Mouse (Mus musculus) small intestine, adult 2 months (tissue): ENCODE measurements at regions not wholly inside any gene's neighbourhood (a gene's known extent, or its start where the extent isn't known, plus 50 kb on each side); places are given as distances from the start of the nearest gene placed in this dataset.
"Not testable (repeated sequence)": the region's sequence is repeated elsewhere in the genome, so short reads cannot be mapped to it uniquely, and the experiment has no call there.

ENCODE experiments used
- H3K27ac ChIP-seq: fragments of 200-500 bp; 2 replicates; pipeline ENCODE4 v1.5.1; 2012; ENCODE audit warnings: low read depth, low read length, control low read depth, inconsistent platforms; ENCODE audit not compliant: insufficient read depth
- H3K27me3 ChIP-seq: fragments of 200-500 bp; 2 replicates; pipeline ENCODE4 v1.6.1; 2012; ENCODE audit warnings: mild to moderate bottlenecking, moderate library complexity, low read length, inconsistent platforms; ENCODE audit not compliant: control insufficient read depth, insufficient read depth
- H3K36me3 ChIP-seq: fragments of 200-500 bp; 2 replicates; pipeline ENCODE4 v1.6.1; 2012; ENCODE audit warnings: mild to moderate bottlenecking, low read length, control low read depth, inconsistent platforms; ENCODE audit not compliant: control insufficient read depth, insufficient read depth
- H3K4me1 ChIP-seq: fragments of 200-500 bp; 2 replicates; pipeline ENCODE4 v1.6.1; 2012; ENCODE audit warnings: low read length, inconsistent platforms, mixed read lengths; ENCODE audit not compliant: control insufficient read depth, insufficient read depth, insufficient read length
- H3K4me3 ChIP-seq: fragments of 200-500 bp; 2 replicates; pipeline ENCODE4 v1.5.1; 2012; ENCODE audit warnings: low read depth, mild to moderate bottlenecking, control low read depth, inconsistent platforms, low read length, moderate library complexity
- CTCF ChIP-seq: fragments of 200-500 bp; IDR thresholded peaks from 2 replicates; pipeline ENCODE4 v1.5.1; 2012; ENCODE audit warnings: low read depth, mild to moderate bottlenecking, control low read depth, inconsistent platforms, low read length, moderate library complexity, mixed read lengths; ENCODE audit not compliant: insufficient replicate concordance, insufficient read length; ENCODE audit errors: extremely low read depth
- POLR2A ChIP-seq: fragments of 200-500 bp; IDR thresholded peaks from 2 replicates; pipeline ENCODE4 v1.6.1; 2012; ENCODE audit warnings: low read depth, mild to moderate bottlenecking, control low read depth, inconsistent platforms, low read length, moderate library complexity
- WGBS: fragments of 180-500 bp; shearing (Covaris S2); methylation state at CpG from one replicate; pipeline ENCODE4 v1.1.7; 2018; 5-methylcytosine and 5-hydroxymethylcytosine counted together

DNA sequence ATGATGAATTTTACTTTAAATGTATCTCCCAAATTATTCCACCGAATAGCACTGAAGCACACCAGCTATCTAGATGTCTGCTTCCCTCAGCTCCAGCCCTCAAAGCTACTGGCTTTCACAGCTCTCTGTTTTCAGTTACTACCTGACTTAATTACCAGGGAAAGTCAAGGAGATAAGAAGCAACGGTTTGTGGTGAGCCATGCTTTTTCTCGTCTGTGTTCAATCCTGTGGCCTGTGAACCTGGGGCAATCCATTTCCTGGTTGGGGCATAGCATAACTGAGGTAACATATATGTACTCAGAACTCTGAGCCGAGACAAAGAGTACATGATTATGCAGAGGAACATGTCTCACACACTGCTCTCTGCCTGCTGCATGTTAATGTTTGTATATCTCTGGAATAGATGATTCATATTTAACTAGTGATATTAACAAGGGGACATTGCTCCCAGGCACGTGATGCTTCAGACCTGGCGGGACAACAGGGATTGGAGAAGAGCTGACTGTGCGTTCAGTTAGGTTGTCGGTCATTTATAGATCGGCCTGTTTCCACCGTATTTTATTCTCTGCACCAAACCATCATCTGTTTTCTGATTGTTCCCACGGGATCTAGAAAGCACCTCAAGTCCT, 453.3 kb downstream of the Dad1 start:
- TF ChIP-seq CTCF, result no peak
- TF ChIP-seq POLR2A, result no peak
- Histone ChIP-seq H3K4me3 (no peak overlapping the region), H3K27ac (no peak overlapping the region), H3K27me3 (no peaks in the 10 kb centered on the region), H3K36me3 (no peaks in the 10 kb centered on the region), H3K4me1 (no peaks in the 10 kb centered on the region)
- WGBS, result 57% methylated on average over 11 of the region's 11 CpGs

DNA sequence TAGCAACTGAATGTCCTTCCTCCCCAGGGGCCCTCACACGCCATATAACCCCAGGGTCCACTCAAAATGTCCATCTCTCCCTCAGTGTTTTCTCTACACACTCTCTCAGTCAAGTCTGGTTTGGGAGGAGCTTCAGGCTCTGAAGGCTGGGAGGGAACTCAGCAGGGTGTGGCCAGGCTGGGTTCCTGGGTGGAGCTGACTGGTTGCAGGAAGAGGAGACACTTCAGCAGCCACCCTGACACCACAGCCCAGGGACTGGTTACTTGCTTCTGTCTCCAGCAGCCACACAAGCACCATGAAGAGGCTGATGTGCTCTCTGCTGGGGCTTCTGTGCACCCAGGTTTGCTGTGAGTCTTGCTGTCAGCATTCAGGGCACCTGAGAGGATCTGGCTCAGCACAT, 458.7 kb downstream of the Dad1 start:
- H3K27ac ChIP-seq, H3K4me3 ChIP-seq, H3K27me3 ChIP-seq, H3K4me1 ChIP-seq, H3K36me3 ChIP-seq: not testable (repeated sequence)
- 57% methylated on average over 1 of the region's 1 CpGs for WGBS

DNA sequence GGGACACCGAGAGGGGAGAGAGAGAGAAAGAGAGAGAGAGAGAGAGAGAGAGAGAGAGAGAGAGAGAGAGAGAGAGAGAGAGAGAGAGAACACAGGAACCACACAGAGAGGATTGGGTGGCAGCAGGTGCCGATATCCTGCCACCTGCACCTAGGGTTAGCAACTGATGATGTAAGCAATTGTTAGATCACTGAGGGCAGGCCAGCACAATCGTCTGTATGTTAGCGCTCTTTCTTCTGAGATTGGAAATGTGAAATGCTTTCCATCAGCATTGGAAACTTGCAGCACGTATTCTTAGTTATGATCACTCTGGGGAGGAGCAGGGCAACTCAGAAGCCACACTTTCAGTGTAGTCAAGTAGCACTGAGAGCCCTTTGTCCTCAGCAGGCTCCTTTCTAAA, 459.4 kb downstream of the Dad1 start:
- WGBS, result 74% methylated on average over 5 of the region's 5 CpGs
- Histone ChIP-seq H3K27me3 (no peaks in the 10 kb centered on the region), H3K4me3 (no peak overlapping the region), H3K36me3 (no peaks in the 10 kb centered on the region), H3K27ac (no peak overlapping the region), H3K4me1 (no peaks in the 10 kb centered on the region)
- no peak for TF ChIP-seq POLR2A
- no peak for TF ChIP-seq CTCF

DNA sequence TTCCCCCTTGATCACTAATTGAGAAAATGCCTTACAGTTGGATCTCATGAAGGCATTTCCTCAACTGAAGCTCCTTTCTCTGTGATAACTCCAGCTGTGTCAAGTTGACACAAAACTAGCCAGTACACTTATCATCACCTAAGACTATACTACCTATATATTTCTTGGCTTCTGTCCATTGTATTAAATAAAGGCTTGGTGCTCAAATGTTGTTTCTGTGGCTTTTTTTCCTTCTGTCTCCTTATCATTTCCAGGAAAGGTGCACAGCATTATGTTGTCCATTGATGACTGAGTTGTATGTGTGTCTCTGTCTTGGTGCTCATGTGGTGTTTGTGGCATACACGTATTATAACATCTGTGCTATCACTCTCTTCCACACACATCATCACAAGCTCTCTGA, 461.5 kb downstream of the Dad1 start:
- not testable (repeated sequence) for H3K36me3 ChIP-seq
- WGBS, result 73% methylated on average over 1 of the region's 1 CpGs

DNA sequence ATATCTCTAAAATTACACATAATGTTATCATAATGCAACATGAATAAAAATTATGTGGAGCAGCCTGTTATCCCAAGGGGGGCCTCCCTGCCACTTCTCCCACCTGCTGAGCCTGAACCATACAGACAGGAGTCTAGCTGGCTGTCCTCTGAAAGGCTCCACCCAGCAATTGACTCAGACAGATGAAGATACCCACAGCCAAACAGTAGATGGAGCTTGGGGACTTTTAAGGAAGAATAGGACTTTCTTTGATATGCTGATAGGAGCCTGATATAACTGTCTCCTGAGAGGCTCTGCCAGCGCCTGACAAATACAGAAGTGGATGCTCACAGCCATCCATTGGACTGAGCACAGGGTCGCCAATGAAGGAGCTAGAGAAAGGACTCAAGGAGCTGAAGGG, 468.4 kb downstream of the Dad1 start:
- not testable (repeated sequence) for H3K4me1 ChIP-seq, H3K4me3 ChIP-seq, H3K27ac ChIP-seq, H3K36me3 ChIP-seq, H3K27me3 ChIP-seq
- 75% methylated on average over 2 of the region's 2 CpGs for WGBS

More for the DNA sequence above, 461.5 kb downstream of the Dad1 start:
- H3K4me3 ChIP-seq, H3K27ac ChIP-seq, H3K27me3 ChIP-seq, H3K4me1 ChIP-seq: not testable (repeated sequence)

DNA sequence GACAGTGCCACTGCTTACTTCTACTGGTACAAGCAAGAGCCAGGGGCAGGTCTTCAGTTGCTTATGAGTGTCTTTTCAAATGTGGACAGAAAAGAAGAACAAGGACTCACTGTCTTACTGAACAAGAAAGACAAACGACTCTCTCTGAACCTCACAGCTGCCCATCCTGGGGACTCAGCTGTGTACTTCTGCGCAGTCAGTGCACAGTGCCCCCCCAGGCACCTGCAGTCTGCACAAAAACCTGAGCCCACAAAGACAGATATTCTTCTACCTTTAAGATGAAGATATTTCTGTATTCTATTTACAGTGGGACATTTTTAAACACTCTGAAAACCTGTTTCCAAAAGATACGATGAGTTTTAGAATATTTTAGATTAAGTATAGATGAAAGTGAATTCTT, 476.5 kb downstream of the Dad1 start:
- Histone ChIP-seq H3K36me3 (no peaks in the 10 kb centered on the region), H3K27ac (no peak overlapping the region), H3K27me3 (no peaks in the 10 kb centered on the region), H3K4me1 (no peaks in the 10 kb centered on the region), H3K4me3 (no peak overlapping the region)
- TF ChIP-seq POLR2A (no peak), CTCF (no peak)
- 69% methylated on average over 3 of the region's 3 CpGs for WGBS

DNA sequence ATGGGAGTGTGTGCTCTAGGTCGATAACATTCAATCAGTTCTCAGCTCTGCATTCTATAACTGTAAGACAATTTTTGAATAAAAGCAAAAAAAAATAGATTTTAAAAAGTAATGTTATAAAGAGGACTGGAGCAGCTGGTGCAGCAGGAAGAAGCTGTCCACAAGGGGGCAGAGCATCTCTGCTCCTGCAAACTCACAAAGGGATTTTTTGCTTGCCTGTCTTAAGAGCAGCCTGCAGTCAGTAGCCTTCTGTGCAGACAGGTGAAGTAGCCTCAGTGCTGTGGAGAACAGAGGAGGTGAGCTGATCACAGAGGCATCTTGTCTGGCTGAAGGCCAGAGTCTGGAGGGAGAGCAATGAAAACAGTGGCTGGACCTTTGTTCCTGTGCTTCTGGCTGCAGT, 477.2 kb downstream of the Dad1 start:
- H3K4me1 ChIP-seq, H3K4me3 ChIP-seq, H3K27ac ChIP-seq, H3K36me3 ChIP-seq, H3K27me3 ChIP-seq: not testable (repeated sequence)
- 52% methylated on average over 1 of the region's 1 CpGs for WGBS
- TF ChIP-seq CTCF, result peak; percentile 59; the same call in 1 of the 2 replicates

DNA sequence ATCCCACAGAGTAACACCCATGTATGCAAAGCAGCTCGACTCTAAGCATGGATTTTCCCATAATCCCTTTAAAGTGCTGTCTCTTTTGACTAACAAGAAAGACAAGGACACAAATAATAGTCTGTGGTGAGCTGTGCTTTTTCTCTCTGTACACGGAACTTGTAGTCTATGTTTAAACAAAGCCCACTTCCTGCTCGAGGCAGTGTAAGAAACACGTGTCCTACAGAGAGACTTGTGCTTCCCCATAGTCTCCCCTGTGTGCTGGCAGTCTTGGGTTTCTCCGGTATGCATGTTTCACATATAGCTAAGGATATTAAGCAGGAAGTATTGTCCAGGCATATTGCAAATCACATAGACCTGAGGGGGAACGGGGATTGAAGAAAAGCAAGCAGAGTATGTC, 487.4 kb downstream of the Dad1 start:
- H3K4me1 ChIP-seq, H3K27me3 ChIP-seq, H3K4me3 ChIP-seq, H3K27ac ChIP-seq, H3K36me3 ChIP-seq: not testable (repeated sequence)
- 52% methylated on average over 6 of the region's 6 CpGs for WGBS

DNA sequence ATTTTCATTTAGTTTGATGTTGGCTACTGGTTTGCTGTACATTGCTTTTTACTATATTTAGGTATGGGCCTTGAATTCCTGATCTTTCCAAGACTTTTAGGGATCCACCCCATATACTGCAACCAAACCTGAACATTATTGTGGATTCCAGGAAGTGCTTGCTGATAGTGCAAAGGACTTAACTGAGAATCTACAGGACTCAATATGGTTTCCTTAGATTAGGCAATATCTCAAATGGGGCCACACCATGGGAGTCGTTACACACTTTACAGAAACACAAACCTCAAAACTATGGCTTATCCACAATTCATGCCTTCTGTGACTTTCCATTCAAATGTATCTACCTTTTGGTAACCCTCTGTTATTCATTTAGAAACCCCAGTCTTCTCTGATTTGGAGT, 488.0 kb downstream of the Dad1 start:
- H3K4me3 ChIP-seq, H3K4me1 ChIP-seq, H3K27me3 ChIP-seq, H3K27ac ChIP-seq, H3K36me3 ChIP-seq: not testable (repeated sequence)
- WGBS, result 64% methylated on average over 1 of the region's 1 CpGs

DNA sequence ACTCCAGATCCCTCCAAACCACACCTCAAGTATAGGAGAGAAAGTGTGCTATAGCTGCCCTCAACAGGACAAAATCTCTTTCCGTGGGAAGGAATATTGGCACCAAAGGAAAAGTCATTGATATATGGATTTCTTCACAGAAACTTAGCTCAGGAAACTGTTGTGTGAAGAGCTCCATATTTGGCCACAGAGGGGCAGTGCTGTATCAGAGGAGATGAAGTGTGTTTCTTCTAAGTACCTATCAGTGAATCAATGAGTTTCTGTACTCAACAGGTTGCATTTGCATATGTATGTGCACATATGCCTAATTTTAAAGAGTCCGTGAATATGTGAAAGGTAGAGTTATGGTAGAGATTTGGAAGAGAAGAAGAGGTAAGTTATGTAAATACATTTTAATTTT, 493.3 kb downstream of the Dad1 start:
- WGBS, result 62% methylated on average over 2 of the region's 2 CpGs
- not testable (repeated sequence) for H3K4me1 ChIP-seq, H3K4me3 ChIP-seq, H3K27me3 ChIP-seq, H3K27ac ChIP-seq, H3K36me3 ChIP-seq

DNA sequence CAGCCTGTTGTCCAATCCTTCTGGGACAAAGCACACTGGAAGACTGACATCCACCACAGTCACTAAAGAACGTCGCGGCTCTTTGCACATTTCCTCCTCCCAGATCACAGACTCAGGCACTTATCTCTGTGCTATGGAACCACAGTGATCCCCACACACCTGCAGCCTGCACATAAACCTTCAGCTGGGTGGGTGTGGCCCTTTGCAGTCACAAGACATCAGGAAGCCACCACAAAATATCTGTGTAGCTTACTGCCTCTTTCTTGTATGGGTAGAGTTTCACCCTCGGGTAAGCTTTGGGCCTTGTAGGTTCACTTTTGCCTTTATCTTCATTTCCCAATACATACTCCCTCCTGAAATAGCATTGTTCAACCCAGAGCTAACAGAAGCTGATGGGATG, 496.1 kb downstream of the Dad1 start:
- 23% methylated on average over 4 of the region's 4 CpGs for WGBS

More for the DNA sequence above, 496.1 kb downstream of the Dad1 start:
- H3K4me1 ChIP-seq, H3K27me3 ChIP-seq, H3K4me3 ChIP-seq, H3K36me3 ChIP-seq, H3K27ac ChIP-seq: not testable (repeated sequence)
